Mouse (Mus musculus) embryonic facial prominence, embryonic 13.5 days (tissue): ENCODE measurements at regions not wholly inside any gene's neighbourhood (a gene's known extent, or its start where the extent isn't known, plus 50 kb on each side); places are given as distances from the start of the nearest gene placed in this dataset.

Experiments used
- ATAC-seq: fragments of 200-750 bp; cut with Nextera tagmentation; 2 replicates; pipeline ENCODE4 v1.8.0; 2017; ENCODE audit warnings: low read depth; ENCODE audit not compliant: insufficient number of reproducible peaks, insufficient read depth, low FRiP score, low TSS enrichment
- H3K27ac ChIP-seq: fragments of 300-500 bp; sonication (generic); 2 replicates; pipeline ENCODE4 v1.5.1; 2015; ENCODE audit warnings: moderate library complexity, mild to moderate bottlenecking, inconsistent platforms
- H3K27me3 ChIP-seq: fragments of 300-500 bp; sonication (generic); 2 replicates; pipeline ENCODE4 v1.6.1; 2015; ENCODE audit warnings: mild to moderate bottlenecking, inconsistent platforms
- H3K36me3 ChIP-seq: fragments of 300-500 bp; sonication (generic); 2 replicates; pipeline ENCODE4 v1.6.1; 2015; ENCODE audit warnings: mild to moderate bottlenecking, inconsistent platforms
- H3K4me1 ChIP-seq: fragments of 300-500 bp; sonication (generic); 2 replicates; pipeline ENCODE4 v1.6.1; 2015; ENCODE audit warnings: inconsistent platforms
- H3K4me2 ChIP-seq: fragments of 300-500 bp; sonication (generic); 2 replicates; pipeline ENCODE4 v1.6.1; 2015; ENCODE audit warnings: moderate library complexity, mild to moderate bottlenecking, inconsistent platforms
- H3K4me3 ChIP-seq: fragments of 300-500 bp; sonication (generic); 2 replicates; pipeline ENCODE4 v1.5.1; 2015; ENCODE audit warnings: mild to moderate bottlenecking, inconsistent platforms
- H3K9ac ChIP-seq: fragments of 300-500 bp; sonication (generic); 2 replicates; pipeline ENCODE4 v1.6.1; 2015; ENCODE audit warnings: mild to moderate bottlenecking, inconsistent platforms
- H3K9me3 ChIP-seq: fragments of 300-500 bp; sonication (generic); 2 replicates; pipeline ENCODE4 v1.6.1; 2016; ENCODE audit warnings: inconsistent platforms
- whole genome bisulfite sequencing: fragments of 180-500 bp; shearing (Covaris S2); methylation state at CpG from one replicate; pipeline ENCODE4 v1.1.7; 2015; ENCODE audit warnings: mixed read lengths; 5-methylcytosine and 5-hydroxymethylcytosine counted together

DNA sequence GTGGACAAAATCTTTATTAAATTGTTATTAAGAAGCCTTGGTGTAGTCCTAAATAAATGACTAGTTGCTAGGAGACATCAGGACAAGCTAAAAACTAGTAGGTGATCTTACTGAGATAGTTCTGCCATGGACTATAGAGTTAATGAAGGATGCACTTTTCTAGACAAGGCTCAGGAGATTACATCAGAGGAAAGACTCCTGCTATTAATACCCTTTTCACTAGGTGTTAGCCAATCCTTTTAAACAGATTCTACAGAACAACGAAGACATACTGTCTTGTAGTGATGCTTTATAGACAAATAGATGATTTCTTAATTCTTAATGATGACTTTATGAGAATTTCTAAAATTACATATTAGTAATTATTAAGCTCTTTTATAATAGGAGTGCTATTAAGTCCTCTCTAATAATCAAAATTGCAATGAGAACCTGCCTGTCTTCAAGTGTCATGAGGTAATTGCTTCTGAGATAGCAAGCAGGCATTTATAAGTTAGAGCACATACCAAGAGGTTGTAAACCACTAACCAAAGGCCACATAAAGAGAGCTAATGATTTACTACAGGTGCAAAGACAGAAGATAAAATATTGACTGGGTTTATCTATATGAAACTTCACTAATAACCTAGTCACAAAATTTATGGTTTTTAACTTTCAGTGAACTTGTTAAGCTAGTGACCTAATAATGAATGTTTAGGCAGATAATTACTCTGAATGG lies 647.9 kb upstream of the Kirrel3 start:
- Histone ChIP-seq H3K9ac (no peak overlapping the region), H3K36me3 (no peaks in the 10 kb centered on the region), H3K4me1 (no peaks in the 10 kb centered on the region), H3K4me2 (no peak overlapping the region), H3K4me3 (no peak overlapping the region), H3K27ac (no peak overlapping the region), H3K9me3 (no peaks in the 10 kb centered on the region), H3K27me3 (no peaks in the 10 kb centered on the region)
- ATAC-seq: no peak
- 75% methylated on average over 1 of the region's 1 CpGs for WGBS

DNA sequence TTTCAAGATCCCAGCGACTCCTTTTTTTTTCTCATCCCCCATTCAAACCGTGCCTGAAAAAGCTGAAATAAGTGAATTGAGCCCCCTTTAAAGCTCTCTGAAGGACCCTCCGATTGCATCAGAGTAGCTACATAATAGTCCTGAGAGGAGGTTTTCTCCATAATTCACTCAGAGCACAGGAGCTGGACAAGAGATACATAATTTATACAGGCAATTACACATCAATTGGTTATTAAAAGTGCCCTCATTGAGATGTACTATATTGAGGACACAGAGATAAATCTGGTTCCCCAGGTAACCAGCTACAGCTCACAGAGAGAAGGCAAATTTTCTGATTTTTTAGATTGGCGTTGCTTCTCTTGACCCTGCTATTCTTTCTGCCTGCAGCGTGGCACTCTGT lies 636.1 kb upstream of the Kirrel3 start:
- H3K27ac ChIP-seq: no peak overlapping the region
- H3K4me1 ChIP-seq: no peaks in the 10 kb centered on the region
- H3K36me3 ChIP-seq: no peaks in the 10 kb centered on the region
- no peaks in the 10 kb centered on the region for H3K9me3 ChIP-seq
- WGBS: 83% methylated on average over 5 of the region's 5 CpGs
- H3K9ac ChIP-seq: no peak overlapping the region
- no peak overlapping the region for H3K4me2 ChIP-seq
- no peak overlapping the region for H3K4me3 ChIP-seq
- no peak for ATAC-seq
- no peaks in the 10 kb centered on the region for H3K27me3 ChIP-seq

DNA sequence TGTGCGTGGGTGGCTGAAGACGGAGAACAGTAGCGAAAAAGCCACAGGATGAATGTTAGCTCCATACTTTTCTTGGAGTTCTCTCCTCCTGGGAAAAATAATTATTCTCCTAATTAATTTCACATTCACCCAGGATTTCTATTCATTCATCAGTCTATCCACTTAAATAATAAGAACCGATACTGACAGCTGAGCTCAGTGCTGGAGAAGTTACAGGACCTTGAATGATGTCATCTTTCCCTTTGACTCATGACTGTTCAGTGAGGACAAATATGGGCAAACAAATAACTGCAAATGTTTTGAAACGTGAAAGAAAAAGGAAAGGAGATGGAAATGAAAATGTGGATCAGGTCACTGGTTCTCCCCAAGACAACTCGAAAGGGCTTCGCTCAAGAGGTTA lies 635.7 kb upstream of the Kirrel3 start:
- Histone ChIP-seq H3K9me3 (no peaks in the 10 kb centered on the region), H3K36me3 (no peaks in the 10 kb centered on the region), H3K4me2 (no peak overlapping the region), H3K9ac (no peak overlapping the region), H3K4me3 (no peak overlapping the region), H3K27me3 (no peaks in the 10 kb centered on the region), H3K4me1 (no peaks in the 10 kb centered on the region), H3K27ac (no peak overlapping the region)
- WGBS: 84% methylated on average over 7 of the region's 7 CpGs
- ATAC-seq: no peak

DNA sequence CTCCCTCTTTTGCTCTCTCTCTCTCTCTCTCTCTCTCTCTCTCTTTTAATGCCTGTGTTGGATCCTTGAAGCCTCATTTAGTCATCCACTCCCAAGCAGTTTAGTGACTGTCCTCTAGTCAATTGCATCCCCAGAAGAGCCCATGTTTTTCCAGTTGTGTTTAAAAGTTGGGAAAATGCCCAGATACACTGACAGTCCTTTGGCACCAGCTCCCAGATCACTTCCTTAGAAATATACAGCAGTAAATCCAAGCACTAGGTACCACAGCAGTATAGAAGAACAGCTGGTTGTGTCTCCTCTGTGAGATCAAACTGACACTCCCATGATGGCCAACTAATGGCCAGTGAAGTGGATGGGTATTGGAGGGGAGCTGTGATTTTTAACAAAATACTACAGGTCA lies 634.7 kb upstream of the Kirrel3 start:
- Histone ChIP-seq H3K36me3 (no peaks in the 10 kb centered on the region), H3K9me3 (no peaks in the 10 kb centered on the region), H3K4me1 (no peaks in the 10 kb centered on the region), H3K9ac (no peak overlapping the region), H3K4me2 (no peak overlapping the region), H3K27ac (no peak overlapping the region), H3K27me3 (no peaks in the 10 kb centered on the region), H3K4me3 (no peak overlapping the region)
- no peak for ATAC-seq

DNA sequence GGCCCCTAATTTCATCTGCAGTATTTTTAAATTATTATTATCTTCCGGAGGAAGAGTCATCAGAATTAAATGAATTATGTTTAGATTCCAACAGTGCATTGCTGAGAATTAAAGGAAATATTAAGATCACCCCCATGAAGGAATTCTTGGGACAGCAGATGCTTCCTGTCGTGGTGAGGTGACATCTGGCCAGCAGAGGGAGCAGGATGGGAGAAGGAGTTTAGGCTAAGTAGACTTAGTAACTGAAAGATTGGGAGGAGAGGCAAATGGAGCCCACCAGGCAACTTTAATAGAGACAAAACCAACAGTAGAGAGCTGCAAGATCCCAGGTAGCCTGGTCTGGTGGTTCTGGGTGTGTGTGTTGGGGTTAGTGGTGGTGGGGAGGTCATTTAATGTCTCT lies 629.5 kb upstream of the Kirrel3 start:
- no peak for ATAC-seq
- no peak overlapping the region for H3K4me3 ChIP-seq
- H3K9ac ChIP-seq: no peak overlapping the region
- H3K27ac ChIP-seq: no peak overlapping the region
- H3K4me2 ChIP-seq: no peak overlapping the region
- H3K4me1 ChIP-seq: 0 out of 2 replicates have a peak, but pooled peaks cover 3% of the 10 kb centered on the region
- H3K36me3 ChIP-seq: no peaks in the 10 kb centered on the region
- H3K9me3 ChIP-seq: no peaks in the 10 kb centered on the region
- H3K27me3 ChIP-seq: no peaks in the 10 kb centered on the region
- 36% methylated on average over 2 of the region's 2 CpGs for WGBS

DNA sequence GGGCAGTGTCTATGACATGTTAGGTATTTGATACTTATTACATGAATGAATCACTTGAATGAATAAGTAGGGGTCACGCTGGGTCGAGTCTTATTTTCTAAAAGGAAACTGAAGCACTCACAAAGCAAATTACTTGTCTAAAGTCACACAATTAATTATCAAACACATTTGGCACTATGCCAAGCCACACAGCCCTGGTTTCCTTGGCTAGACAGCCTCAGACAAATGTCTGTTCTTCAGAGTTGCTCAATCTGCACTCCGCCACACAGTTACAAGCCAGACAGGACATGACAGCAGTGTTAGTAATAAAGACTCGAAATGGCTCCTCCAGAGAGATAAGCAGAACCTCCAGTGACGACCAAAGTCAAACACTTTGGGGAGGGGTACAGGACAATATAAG lies 627.2 kb upstream of the Kirrel3 start:
- Histone ChIP-seq H3K36me3 (no peaks in the 10 kb centered on the region), H3K9me3 (no peaks in the 10 kb centered on the region), H3K27me3 (no peaks in the 10 kb centered on the region), H3K27ac (no peak overlapping the region), H3K4me2 (no peak overlapping the region), H3K4me1 (0 out of 2 replicates have a peak, but pooled peaks cover 3% of the 10 kb centered on the region), H3K4me3 (no peak overlapping the region), H3K9ac (no peak overlapping the region)
- WGBS: 70% methylated on average over 5 of the region's 5 CpGs
- no peak for ATAC-seq

DNA sequence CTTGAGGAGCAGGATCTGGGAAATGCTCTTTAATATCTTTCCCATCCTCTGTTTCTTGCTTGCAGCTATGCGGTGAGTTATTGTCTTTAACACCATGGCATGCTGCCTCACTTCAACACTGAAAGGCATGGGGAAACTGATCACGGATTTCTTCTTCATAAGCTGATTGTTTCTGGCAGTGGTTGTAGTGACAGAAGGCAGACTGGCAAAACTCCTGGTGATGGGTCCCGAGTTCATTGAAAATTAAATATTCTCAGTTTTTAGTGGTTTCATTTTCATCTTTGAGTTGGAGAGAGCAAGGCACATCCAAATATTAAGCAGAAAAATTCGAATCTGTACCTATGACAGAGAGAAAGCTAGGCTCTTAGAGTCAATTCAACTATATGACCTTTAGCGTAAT lies 617.0 kb upstream of the Kirrel3 start:
- H3K27me3 ChIP-seq: no peaks in the 10 kb centered on the region
- H3K27ac ChIP-seq: no peak overlapping the region
- H3K4me3 ChIP-seq: no peak overlapping the region
- no peaks in the 10 kb centered on the region for H3K36me3 ChIP-seq
- no peaks in the 10 kb centered on the region for H3K4me1 ChIP-seq
- 79% methylated on average over 5 of the region's 5 CpGs for WGBS
- H3K9me3 ChIP-seq: no peaks in the 10 kb centered on the region
- no peak overlapping the region for H3K9ac ChIP-seq
- ATAC-seq: no peak
- H3K4me2 ChIP-seq: no peak overlapping the region

DNA sequence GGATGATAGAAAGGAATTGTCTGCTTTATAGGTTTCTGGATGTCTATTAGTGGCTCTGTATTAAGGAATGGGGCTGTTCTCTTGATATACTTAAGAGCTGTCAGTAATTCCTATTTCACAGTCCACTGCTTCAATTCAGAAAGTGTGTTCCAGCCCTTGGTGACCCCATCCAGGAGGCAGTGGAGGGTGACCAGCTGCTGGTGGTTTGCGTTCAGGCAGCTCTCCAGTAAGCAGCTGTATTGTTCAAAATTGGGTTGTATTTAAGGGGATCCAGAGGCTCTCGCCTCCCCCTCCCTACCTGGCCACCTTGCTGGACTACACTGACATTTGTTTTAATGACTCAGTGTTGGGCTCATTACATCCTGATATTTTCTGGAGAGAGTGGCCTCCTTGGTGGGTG lies 598.4 kb upstream of the Kirrel3 start:
- H3K36me3 ChIP-seq: no peaks in the 10 kb centered on the region
- 48% methylated on average over 2 of the region's 2 CpGs for WGBS
- no peak overlapping the region for H3K27ac ChIP-seq
- peaks cover 9% of the 10 kb centered on the region for H3K4me1 ChIP-seq
- no peak overlapping the region for H3K4me2 ChIP-seq
- H3K27me3 ChIP-seq: no peaks in the 10 kb centered on the region
- no peaks in the 10 kb centered on the region for H3K9me3 ChIP-seq
- H3K9ac ChIP-seq: no peak overlapping the region
- ATAC-seq: no peak
- no peak overlapping the region for H3K4me3 ChIP-seq

DNA sequence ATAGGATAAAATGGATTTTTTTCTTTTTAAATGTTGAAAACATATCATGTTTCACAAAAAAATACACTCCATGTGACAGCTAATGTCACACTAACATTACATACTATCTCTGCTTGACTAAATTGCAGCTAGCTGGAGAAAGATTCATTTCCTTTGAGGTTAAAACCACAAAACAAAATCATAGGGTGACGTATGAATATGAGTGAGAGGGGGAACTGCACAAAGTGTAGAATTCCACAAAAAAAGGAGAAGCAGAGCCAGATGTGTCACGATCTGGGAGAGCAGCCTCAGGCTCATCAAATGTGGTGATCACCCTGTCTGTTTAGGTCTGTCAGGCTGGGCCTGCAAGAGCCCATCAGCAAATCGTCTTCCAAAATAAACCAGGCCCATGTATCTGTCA lies 593.7 kb upstream of the Kirrel3 start:
- Histone ChIP-seq H3K4me1 (peaks cover 9% of the 10 kb centered on the region), H3K27ac (no peak overlapping the region), H3K9ac (no peak overlapping the region), H3K27me3 (no peaks in the 10 kb centered on the region), H3K4me3 (no peak overlapping the region), H3K4me2 (0 out of 2 replicates have a peak overlapping the region, but pooled peaks have one; percentile 9), H3K36me3 (no peaks in the 10 kb centered on the region), H3K9me3 (no peaks in the 10 kb centered on the region)
- peak; percentile 64; the same call in 1 of the 2 replicates for ATAC-seq
- 14% methylated on average over 3 of the region's 3 CpGs for WGBS

DNA sequence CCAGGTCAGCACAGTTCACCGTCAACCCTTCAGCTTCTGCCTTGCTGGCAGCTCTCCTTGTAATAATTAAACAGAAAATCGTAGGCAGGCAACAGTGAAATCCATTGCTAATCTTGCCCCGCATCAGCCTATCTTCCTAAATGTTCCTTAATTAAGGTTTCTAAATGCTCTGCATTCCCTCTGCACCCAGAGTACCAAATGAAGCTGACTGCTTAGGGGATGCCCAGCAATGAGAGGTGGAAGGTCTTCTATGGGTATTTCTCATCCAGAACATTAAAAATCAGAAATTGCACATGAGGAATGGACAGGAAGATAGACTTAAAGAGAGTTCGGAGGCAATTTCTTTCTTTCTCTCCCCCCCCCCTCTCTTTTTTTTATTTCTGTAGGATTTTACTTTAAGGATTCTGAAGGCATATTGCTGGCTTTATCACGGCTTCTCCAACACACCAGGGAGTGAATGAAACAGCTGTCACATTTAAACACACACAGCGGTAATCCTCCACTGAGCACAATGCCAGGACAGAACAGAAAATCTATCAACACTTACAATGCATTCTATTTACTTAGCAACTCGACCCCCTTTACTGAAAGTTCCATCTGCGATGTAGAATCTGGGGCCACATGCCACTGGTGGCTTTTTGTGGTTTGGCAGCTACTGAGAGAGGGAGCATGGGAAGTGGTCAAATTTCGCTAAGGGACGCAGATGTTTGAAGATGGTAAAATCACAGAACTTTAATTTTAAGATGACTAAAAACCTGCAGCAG lies 584.2 kb upstream of the Kirrel3 start:
- H3K9ac ChIP-seq: no peak overlapping the region
- no peaks in the 10 kb centered on the region for H3K27me3 ChIP-seq
- no peaks in the 10 kb centered on the region for H3K9me3 ChIP-seq
- peaks cover 4% of the 10 kb centered on the region for H3K4me1 ChIP-seq
- 36% methylated on average over 10 of the region's 10 CpGs for WGBS
- ATAC-seq: 0 out of 2 replicates have a peak, but pooled peaks have one; percentile 52
- H3K4me3 ChIP-seq: no peak overlapping the region
- H3K36me3 ChIP-seq: no peaks in the 10 kb centered on the region
- no peak overlapping the region for H3K27ac ChIP-seq
- no peak overlapping the region for H3K4me2 ChIP-seq

DNA sequence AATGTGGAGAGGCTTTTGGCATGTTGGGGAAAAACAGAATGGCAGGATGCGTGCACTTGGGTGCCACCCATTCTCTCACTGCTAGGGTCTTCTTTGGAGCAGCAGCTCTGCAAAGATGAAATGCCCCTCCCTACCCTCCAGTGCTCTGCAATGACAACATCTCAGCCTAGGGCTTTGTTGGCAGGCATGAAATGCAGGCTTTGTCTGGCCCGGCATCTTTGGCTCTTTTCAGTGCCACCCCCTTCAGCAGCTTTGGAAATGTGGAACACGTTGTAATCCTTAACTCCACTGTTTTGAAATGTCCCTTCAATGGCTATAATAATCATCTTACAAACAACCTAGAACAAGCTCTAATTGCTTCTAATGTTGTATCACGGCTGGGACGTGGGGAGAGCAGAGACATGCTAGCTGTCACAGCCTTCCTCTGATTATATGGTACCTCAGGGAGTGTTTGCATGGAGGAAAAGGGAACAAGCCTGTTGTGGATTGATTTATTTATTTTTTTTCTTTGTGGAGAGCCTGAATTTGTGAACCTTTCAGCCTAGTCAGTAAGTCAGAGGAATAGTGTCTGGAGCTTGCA lies 581.6 kb upstream of the Kirrel3 start:
- Histone ChIP-seq H3K27ac (no peak overlapping the region), H3K9ac (no peak overlapping the region), H3K4me2 (no peak overlapping the region), H3K36me3 (no peaks in the 10 kb centered on the region), H3K4me3 (no peak overlapping the region), H3K27me3 (no peaks in the 10 kb centered on the region), H3K9me3 (no peaks in the 10 kb centered on the region), H3K4me1 (peaks cover 4% of the 10 kb centered on the region)
- WGBS: 34% methylated on average over 5 of the region's 5 CpGs
- no peak for ATAC-seq

DNA sequence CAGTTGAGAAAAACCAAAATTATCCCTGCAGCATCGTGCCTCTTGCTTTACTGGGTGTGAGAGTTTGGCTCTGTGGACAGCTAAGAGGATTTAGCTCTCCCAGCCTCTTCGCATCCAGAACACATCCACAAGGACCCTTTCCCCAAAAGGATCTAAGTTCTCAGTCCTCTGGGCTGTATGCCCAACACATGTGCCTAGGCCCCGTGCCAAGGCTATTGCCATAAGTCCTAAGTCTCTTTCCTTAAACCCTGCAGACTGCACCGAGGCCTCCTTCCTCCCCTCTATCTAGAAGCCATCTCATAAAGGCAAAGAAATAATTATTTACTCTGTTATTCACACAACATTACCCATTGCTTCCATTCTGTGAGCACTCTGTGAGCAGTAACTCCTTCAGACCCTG lies 570.8 kb upstream of the Kirrel3 start:
- no peak overlapping the region for H3K9ac ChIP-seq
- ATAC-seq: no peak
- no peaks in the 10 kb centered on the region for H3K4me1 ChIP-seq
- H3K27me3 ChIP-seq: no peaks in the 10 kb centered on the region
- no peaks in the 10 kb centered on the region for H3K9me3 ChIP-seq
- no peak overlapping the region for H3K4me2 ChIP-seq
- WGBS: 89% methylated on average over 4 of the region's 4 CpGs
- H3K4me3 ChIP-seq: no peak overlapping the region
- H3K27ac ChIP-seq: no peak overlapping the region
- H3K36me3 ChIP-seq: no peaks in the 10 kb centered on the region
